Mouse (Mus musculus) bone marrow macrophage, adult 2 months (primary cell): ENCODE results near the gene Mapkap1.

Source experiments
- CTCF ChIP-seq: IDR thresholded peaks from 2 replicates; pipeline ENCODE4 v1.5.1; 2012; ENCODE audit warnings: low read depth, mild to moderate bottlenecking, low read length, moderate library complexity
- POLR2A ChIP-seq: IDR thresholded peaks from 2 replicates; pipeline ENCODE4 v1.6.1; 2012; ENCODE audit warnings: mild to moderate bottlenecking, low read depth, low read length, borderline replicate concordance

DNA sequence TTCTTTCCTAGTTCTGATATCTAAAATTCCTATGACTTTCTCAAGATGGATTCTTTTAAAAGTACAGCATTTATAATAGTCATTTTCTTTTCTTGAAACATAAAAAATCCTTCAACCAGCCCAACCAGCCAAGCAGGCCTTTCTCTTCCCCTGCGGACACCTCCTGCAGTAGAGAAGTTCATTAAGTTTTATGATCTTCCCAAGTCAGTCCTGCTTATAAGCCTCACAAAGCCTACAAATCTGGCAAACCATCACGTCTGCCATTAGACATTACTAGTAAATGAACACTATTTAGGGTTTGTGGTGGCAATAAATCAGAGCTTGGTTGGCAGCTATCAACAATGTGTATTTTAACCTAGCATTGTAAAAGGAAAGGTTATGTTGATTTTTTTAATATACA is 39.5 kb upstream of the Mapkap1 start:
- TF ChIP-seq CTCF = no peak
- TF ChIP-seq POLR2A = no peak
